ENCODE assay signal across 29 mouse cellular contexts in genomic region chr8:71745322-71745721, GRCm38 (mm10). TPM values are rescaled to one million over a fixed set of nuclear protein-coding genes. Genes with fewer than 3 reads are reported as not detected.
DNase-seq lines count a peak whose midpoint lies in the region; ATAC-seq and TF ChIP-seq lines count a peak whose summit lies in the region.
"Had no signal": no experiment of that assay in that cellular context is flagged by ENCODE, and none has a peak within 500 bp of the region (broad histone marks: within the 10 kb centered on the region; RNA-seq: fewer than 3 reads in every experiment).

No protein-coding gene starts in this region.

- peaks cover 18% of the 10 kb centered on the region for H3K27me3 ChIP-seq in forebrain, embryonic 10.5 days (ENCODE audit: poor library complexity, severe bottlenecking)
- peaks cover 8% of the 10 kb centered on the region; the same call in 1 of the 2 replicates for H3K27me3 ChIP-seq in forebrain, embryonic 13.5 days
- no peaks in the 10 kb centered on the region for H3K27me3 ChIP-seq in liver, embryonic 11.5 days (replicated peaks; ENCODE audit: control insufficient read depth, insufficient read depth, low read length)
- no peaks in the 10 kb centered on the region for H3K27me3 ChIP-seq in liver, postnatal 0 days (ENCODE audit: insufficient read depth, low read length)
- peaks cover 14% of the 10 kb centered on the region for H3K27me3 ChIP-seq in embryonic facial prominence, embryonic 10.5 days (replicated peaks; ENCODE audit: low read depth, poor library complexity, severe bottlenecking)
- H3K27me3 ChIP-seq: intestine, embryonic 15.5 days; Patski had no signal

- no peak overlapping the region for H3K4me2 ChIP-seq in forebrain, embryonic 13.5 days
- H3K4me2 ChIP-seq in liver, embryonic 11.5 days = no peak overlapping the region
- no peak overlapping the region for H3K4me2 ChIP-seq in liver, postnatal 0 days (ENCODE audit: low read depth, low read length)
- H3K4me2 ChIP-seq: heart, embryonic 12.5 days; heart, embryonic 15.5 days; hindbrain, embryonic 13.5 days; intestine, embryonic 15.5 days had no signal

- no peak overlapping the region for H3K27ac ChIP-seq in forebrain, embryonic 10.5 days
- no peak overlapping the region for H3K27ac ChIP-seq in forebrain, embryonic 13.5 days
- H3K27ac ChIP-seq in liver, embryonic 11.5 days (ENCODE audit: low read depth, low read length) = no peak overlapping the region
- no peak overlapping the region for H3K27ac ChIP-seq in liver, postnatal 0 days (ENCODE audit: low read depth)
- H3K27ac ChIP-seq in embryonic facial prominence, embryonic 10.5 days (replicated peaks) = no peak overlapping the region
- H3K27ac ChIP-seq: gastrocnemius, adult 2 months; heart, embryonic 15.5 days; hindbrain, embryonic 10.5 days; hindbrain, embryonic 13.5 days; intestine, embryonic 15.5 days had no signal

- DNase-seq in forebrain, embryonic 10.5 days (ENCODE audit: extremely low spot score, low spot score) = peak; percentile 4
- DNase-seq in liver, embryonic 11.5 days (ENCODE audit: low spot score) = peak; percentile 17
- DNase-seq in liver, postnatal 0 days = no peak
- peak; percentile 35 for DNase-seq in ES-CJ7 (ENCODE audit: low read depth, low spot score)
- DNase-seq in embryonic facial prominence, embryonic 10.5 days (ENCODE audit: low spot score) = no peak
- DNase-seq: adrenal gland, adult 2 months; adrenal gland, postnatal 14 days; cerebellum, adult 11 months; cerebellum, adult 2 months; cerebellum, adult 9-11 months; cerebellum, postnatal 25 days; embryo, embryonic 11 days; forebrain, postnatal 0 days; gastrocnemius, adult 2 months; gastrocnemius, postnatal 14 days; heart, postnatal 10 days; heart, postnatal 36 days had no signal

- peaks cover 7% of the 10 kb centered on the region; the same call in 1 of the 2 replicates for H3K9me3 ChIP-seq in forebrain, embryonic 10.5 days
- H3K9me3 ChIP-seq in forebrain, embryonic 13.5 days (replicated peaks) = no peaks in the 10 kb centered on the region
- H3K9me3 ChIP-seq in liver, embryonic 11.5 days (ENCODE audit: control insufficient read depth, low read length) = no peaks in the 10 kb centered on the region
- H3K9me3 ChIP-seq in liver, postnatal 0 days (ENCODE audit: low read length) = no peaks in the 10 kb centered on the region; the same call in 1 of the 2 replicates
- no peaks in the 10 kb centered on the region for H3K9me3 ChIP-seq in embryonic facial prominence, embryonic 10.5 days
- H3K9me3 ChIP-seq: heart, embryonic 12.5 days; heart, embryonic 15.5 days; hindbrain, embryonic 13.5 days; intestine, embryonic 15.5 days had no signal

- no peak for TF ChIP-seq CTCF in liver, postnatal 0 days (IDR thresholded peaks at IDR 0.05; ENCODE audit: low read depth)

- peaks cover 13% of the 10 kb centered on the region for H3K4me1 ChIP-seq in forebrain, embryonic 10.5 days
- H3K4me1 ChIP-seq in forebrain, embryonic 13.5 days = peaks cover 10% of the 10 kb centered on the region
- peaks cover 3% of the 10 kb centered on the region; the same call in 1 of the 2 replicates for H3K4me1 ChIP-seq in liver, embryonic 11.5 days (replicated peaks; ENCODE audit: control insufficient read depth, insufficient read depth, low read length)
- H3K4me1 ChIP-seq in liver, postnatal 0 days (ENCODE audit: insufficient read depth) = peaks cover 5% of the 10 kb centered on the region; the same call in 1 of the 2 replicates
- H3K4me1 ChIP-seq in embryonic facial prominence, embryonic 10.5 days = peaks cover 8% of the 10 kb centered on the region

- no peak overlapping the region for H3K4me3 ChIP-seq in forebrain, embryonic 10.5 days
- no peak overlapping the region for H3K4me3 ChIP-seq in forebrain, embryonic 13.5 days
- H3K4me3 ChIP-seq in liver, embryonic 11.5 days (ENCODE audit: low read depth, low read length) = no peak overlapping the region
- H3K4me3 ChIP-seq in liver, postnatal 0 days (ENCODE audit: low read depth, low read length) = no peak overlapping the region
- no peak overlapping the region for H3K4me3 ChIP-seq in embryonic facial prominence, embryonic 10.5 days
- H3K4me3 ChIP-seq: gastrocnemius, adult 2 months; heart, embryonic 12.5 days; heart, embryonic 15.5 days; hindbrain, embryonic 10.5 days; hindbrain, embryonic 13.5 days; intestine, embryonic 15.5 days had no signal

- no peak for TF ChIP-seq EP300 in liver, postnatal 0 days (IDR thresholded peaks at IDR 0.05; ENCODE audit: low read depth)

- ATAC-seq in forebrain, embryonic 13.5 days = no peak
- no peak for ATAC-seq in liver, embryonic 11.5 days (replicated peaks; ENCODE audit: low FRiP score)
- no peak for ATAC-seq in liver, postnatal 0 days
- no peak for ATAC-seq in monocyte, adult 5-6 weeks (replicated peaks; ENCODE audit: insufficient number of reproducible peaks, low FRiP score, low TSS enrichment, poor library complexity, severe bottlenecking)
- ATAC-seq: forebrain, embryonic 14.5 days; forebrain, postnatal 0 days; hindbrain, embryonic 16.5 days; intestine, embryonic 15.5 days; Patski had no signal

- 93% methylated on average over 1 of the region's 1 CpGs for WGBS in forebrain, embryonic 10.5 days
- WGBS in forebrain, embryonic 13.5 days = 85% methylated on average over 1 of the region's 1 CpGs
- 73% methylated on average over 1 of the region's 1 CpGs for WGBS in liver, embryonic 11.5 days
- 74% methylated on average over 1 of the region's 1 CpGs for whole genome bisulfite sequencing in liver, postnatal 0 days (ENCODE audit: insufficient replicate concordance)
- 88% methylated on average over 1 of the region's 1 CpGs for WGBS in embryonic facial prominence, embryonic 10.5 days

- no peak overlapping the region for H3K9ac ChIP-seq in forebrain, embryonic 13.5 days
- H3K9ac ChIP-seq in liver, embryonic 11.5 days (ENCODE audit: low read depth, low read length) = no peak overlapping the region
- H3K9ac ChIP-seq in liver, postnatal 0 days (replicated peaks) = no peak overlapping the region
- H3K9ac ChIP-seq: forebrain, postnatal 0 days; heart, embryonic 12.5 days; heart, embryonic 15.5 days; hindbrain, embryonic 13.5 days; intestine, embryonic 15.5 days had no signal

- H3K36me3 ChIP-seq in forebrain, embryonic 10.5 days (replicated peaks) = no peaks in the 10 kb centered on the region
- H3K36me3 ChIP-seq in forebrain, embryonic 13.5 days (ENCODE audit: poor library complexity, severe bottlenecking) = no peaks in the 10 kb centered on the region
- H3K36me3 ChIP-seq in liver, embryonic 11.5 days (ENCODE audit: control insufficient read depth, insufficient read depth, low read length) = no peaks in the 10 kb centered on the region
- no peaks in the 10 kb centered on the region for H3K36me3 ChIP-seq in liver, postnatal 0 days (replicated peaks; ENCODE audit: insufficient read depth, low read length)
- no peaks in the 10 kb centered on the region for H3K36me3 ChIP-seq in embryonic facial prominence, embryonic 10.5 days (replicated peaks)
- H3K36me3 ChIP-seq: G1E; heart, embryonic 12.5 days; heart, embryonic 15.5 days; hindbrain, embryonic 10.5 days; hindbrain, embryonic 13.5 days; intestine, embryonic 15.5 days had no signal

RNA-seq across cellular contexts. Expression of gene Fcho1, which starts 19.8 kb away (rescaled TPM):
- polyA plus RNA-seq in forebrain, embryonic 10.5 days (2016; fragmentation: Nextera tagmentation; extraction: Ambion mirVana) = 12.6 and 13.2 TPM in 2 replicates
- polyA plus RNA-seq in forebrain, embryonic 13.5 days (2015; fragmentation: Nextera tagmentation; extraction: Ambion mirVana) = 39.6 and 47.2 TPM in 2 replicates
- 20.8 and 21.1 TPM in 2 replicates for polyA plus RNA-seq in liver, embryonic 11.5 days (2014; fragmentation: Nextera tagmentation; extraction: Ambion mirVana)
- polyA plus RNA-seq in liver, postnatal 0 days (2015; fragmentation: Nextera tagmentation; extraction: Ambion mirVana) = 15.3 and 16.7 TPM in 2 replicates
- polyA plus RNA-seq in embryonic facial prominence, embryonic 10.5 days (2016; fragmentation: Nextera tagmentation; extraction: Ambion mirVana) = 6.0 and 7.9 TPM in 2 replicates
- total RNA-seq in monocyte, adult 5-6 weeks (2017) = 17.3 to 92.4 TPM (median 17.6 TPM) in 3 replicates
- total RNA-seq: gastrocnemius, adult 2 months had no signal

RNA-seq across cellular contexts. Expression of gene B3gnt3, which starts 43.7 kb away (rescaled TPM):
- polyA plus RNA-seq in forebrain, embryonic 10.5 days (2016; fragmentation: Nextera tagmentation; extraction: Ambion mirVana) = 0.41 and 0.69 TPM in 2 replicates
- polyA plus RNA-seq in forebrain, embryonic 13.5 days (2015; fragmentation: Nextera tagmentation; extraction: Ambion mirVana) = 0.33 and 0.44 TPM in 2 replicates
- 2.1 and 2.9 TPM in 2 replicates for polyA plus RNA-seq in liver, embryonic 11.5 days (2014; fragmentation: Nextera tagmentation; extraction: Ambion mirVana)
- polyA plus RNA-seq in liver, postnatal 0 days (2015; fragmentation: Nextera tagmentation; extraction: Ambion mirVana) = 3.0 TPM in 2 replicates
- polyA plus RNA-seq in embryonic facial prominence, embryonic 10.5 days (2016; fragmentation: Nextera tagmentation; extraction: Ambion mirVana) = 0.54 and 0.72 TPM in 2 replicates
- 0.29 to 0.75 TPM in 2 of 3 replicates, not detected in the other for total RNA-seq in monocyte, adult 5-6 weeks (2017)
- polyA plus RNA-seq: G1E had no signal

RNA-seq across cellular contexts. Expression of gene Insl3, which starts 56.3 kb away (rescaled TPM):
- 0.26 TPM in 1 of 2 replicates, not detected in the other for polyA plus RNA-seq in forebrain, embryonic 10.5 days (2016; fragmentation: Nextera tagmentation; extraction: Ambion mirVana)
- 0.47 TPM in 1 of 2 replicates, not detected in the other for polyA plus RNA-seq in forebrain, embryonic 13.5 days (2015; fragmentation: Nextera tagmentation; extraction: Ambion mirVana)
- 1.3 and 2.0 TPM in 2 replicates for polyA plus RNA-seq in liver, embryonic 11.5 days (2014; fragmentation: Nextera tagmentation; extraction: Ambion mirVana)
- polyA plus RNA-seq in liver, postnatal 0 days (2015; fragmentation: Nextera tagmentation; extraction: Ambion mirVana) = 1.3 and 2.8 TPM in 2 replicates
- 0.55 TPM in 1 of 2 replicates, not detected in the other for polyA plus RNA-seq in embryonic facial prominence, embryonic 10.5 days (2016; fragmentation: Nextera tagmentation; extraction: Ambion mirVana)
- 14.1 TPM in 1 of 3 replicates, not detected in the others for total RNA-seq in monocyte, adult 5-6 weeks (2017)
- polyA plus RNA-seq: embryonic facial prominence, embryonic 11.5 days; forebrain, embryonic 14.5 days had no signal

Comparison
In these comparisons a context has a peak if more than half of its experiments do, and no peak if none do; other contexts are left out.
1. DNase-seq: peak in forebrain, embryonic 10.5 days (single experiment), liver, embryonic 11.5 days (single experiment) and ES-CJ7 (single experiment); none in liver, postnatal 0 days (single experiment) and embryonic facial prominence, embryonic 10.5 days (single experiment).